Mouse (Mus musculus): ENCODE measurements around the gene Ppp3cb. TPM values are rescaled to one million over a fixed set of nuclear protein-coding genes. Genes with fewer than 3 reads are reported as not detected.
A peak's percentile ranks its signal among the peaks of the same experiment; 100 is the strongest.

The Ppp3cb gene
- total and polyA plus RNA-seq, 3 experiments = 16.0 to 69.2 (median 60.9) TPM

- Histone ChIP-seq H3K4me3 (no peak overlapping the region), H3K36me3 (ENCODE audit: control insufficient read depth, insufficient read depth, low read length) (no peaks in the 10 kb centered on the region; the same call in 1 of the 2 replicates), H3K79me2 (replicated peaks; ENCODE audit: control insufficient read depth, insufficient read depth, low read length) (no peaks in the 10 kb centered on the region), H3K27me3 (ENCODE audit: control insufficient read depth, insufficient read depth, low read length) (no peaks in the 10 kb centered on the region), H3K9ac (ENCODE audit: low read depth, low read length) (no peak overlapping the region), H3K27ac (no peak overlapping the region), H3K4me1 (ENCODE audit: control insufficient read depth, insufficient read depth, low read length) (no peaks in the 10 kb centered on the region)
- 95% methylated on average over 9 of the region's 9 CpGs for WGBS
- intact Hi-C loops (cut with DNase I) = no loop called here
- TF ChIP-seq CTCF (IDR thresholded peaks at IDR 0.05) = no peak
- no peak for TF ChIP-seq POLR2A (IDR thresholded peaks at IDR 0.05; ENCODE audit: insufficient read depth, low read depth, low read length)
- no peak for TF ChIP-seq EP300 (IDR thresholded peaks at IDR 0.05; ENCODE audit: insufficient read depth, low read depth, low read length)
- no peak for DNase-seq
These were observed 88.0 kb downstream of the Ppp3cb start for GRCm38 (mm10) chr14:20458378-20458777.

DNA sequence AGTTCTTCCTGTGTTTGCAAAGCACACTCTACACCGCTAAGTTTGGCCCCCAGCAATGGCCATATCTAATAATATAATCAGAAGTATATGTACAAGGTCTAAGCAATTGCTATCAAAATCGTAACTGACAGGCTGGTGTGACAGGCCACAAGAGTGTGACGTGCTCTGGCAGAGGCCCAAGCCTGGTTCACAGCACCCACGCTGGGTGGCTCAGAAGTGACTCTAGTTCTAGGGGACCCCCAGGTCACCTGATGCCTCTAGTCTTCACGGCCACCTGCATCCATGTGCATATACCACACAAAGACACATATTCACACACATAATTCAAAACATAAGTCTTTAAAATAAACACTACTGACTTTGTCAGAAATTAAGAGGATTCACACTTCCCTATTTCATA lies 93.4 kb downstream of the Ppp3cb start:
- no peak for DNase-seq
- WGBS = 94% methylated on average over 5 of the region's 5 CpGs
- intact Hi-C loops (cut with DNase I) = no loop called here
- H3K4me1 ChIP-seq (ENCODE audit: control insufficient read depth, insufficient read depth, low read length) = peaks cover 2% of the 10 kb centered on the region
- TF ChIP-seq POLR2A (IDR thresholded peaks at IDR 0.05; ENCODE audit: insufficient read depth, low read depth, low read length) (no peak), EP300 (IDR thresholded peaks at IDR 0.05; ENCODE audit: insufficient read depth, low read depth, low read length) (no peak), CTCF (IDR thresholded peaks at IDR 0.05) (no peak)
- no peak overlapping the region for H3K27ac ChIP-seq
- no peaks in the 10 kb centered on the region for H3K27me3 ChIP-seq (ENCODE audit: control insufficient read depth, insufficient read depth, low read length)
- no peak overlapping the region for H3K4me3 ChIP-seq
- H3K9ac ChIP-seq (ENCODE audit: low read depth, low read length) = no peak overlapping the region
- H3K79me2 ChIP-seq (replicated peaks; ENCODE audit: control insufficient read depth, insufficient read depth, low read length) = no peaks in the 10 kb centered on the region
- H3K36me3 ChIP-seq (ENCODE audit: control insufficient read depth, insufficient read depth, low read length) = no peaks in the 10 kb centered on the region

DNA sequence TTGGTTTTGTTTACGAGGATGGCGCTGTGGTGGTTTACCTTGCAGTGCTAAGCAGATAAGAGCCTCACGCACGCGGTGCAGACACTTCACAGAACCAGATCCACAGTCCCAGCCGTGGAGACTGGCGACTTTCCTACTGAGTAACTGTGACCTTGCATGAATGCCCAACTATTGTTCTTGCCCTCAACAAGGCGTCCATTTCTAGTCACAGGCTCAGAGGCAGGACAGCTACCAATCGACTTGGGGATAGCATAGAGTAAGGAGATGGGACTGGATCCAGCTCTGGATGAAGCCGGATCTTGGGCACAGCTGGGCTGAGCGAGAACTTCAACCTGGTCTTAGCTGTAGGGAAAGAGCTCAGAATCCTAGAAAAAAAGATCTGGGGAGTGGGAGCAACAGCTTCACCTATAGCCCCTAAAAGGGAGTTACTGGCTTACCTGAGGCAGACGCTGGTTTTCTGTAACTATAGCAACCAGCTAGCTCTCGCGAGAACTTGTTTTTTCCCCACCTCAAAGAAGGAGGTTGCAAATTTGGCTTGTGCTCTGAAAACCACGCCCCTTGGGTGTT lies 94.5 kb downstream of the Ppp3cb start, which contains the start of gene Cfap70:
Gene Cfap70, minus strand, starts transcription at position 462 of the 567 bp plus-strand sequence.
- H3K27me3 ChIP-seq (ENCODE audit: control insufficient read depth, insufficient read depth, low read length) = no peaks in the 10 kb centered on the region
- 4% methylated on average over 15 of the region's 15 CpGs for WGBS
- DNase-seq = peak; percentile 20 to 44
- no peaks in the 10 kb centered on the region for H3K36me3 ChIP-seq (ENCODE audit: control insufficient read depth, insufficient read depth, low read length)
- H3K27ac ChIP-seq = no peak within 1 kb of the TSS
- H3K4me1 ChIP-seq (ENCODE audit: control insufficient read depth, insufficient read depth, low read length) = peaks cover 2% of the 10 kb centered on the region
- 0 out of 2 replicates have a peak within 1 kb of the TSS, but pooled peaks have one; percentile 21 for H3K9ac ChIP-seq (ENCODE audit: low read depth, low read length)
- peak within 1 kb of the TSS; percentile 18; the same call in 1 of the 2 replicates for H3K4me3 ChIP-seq
- TF ChIP-seq EP300 (IDR thresholded peaks at IDR 0.05; ENCODE audit: insufficient read depth, low read depth, low read length) = no peak
- TF ChIP-seq CTCF (IDR thresholded peaks at IDR 0.05) = no peak
- H3K79me2 ChIP-seq (replicated peaks; ENCODE audit: control insufficient read depth, insufficient read depth, low read length) = no peaks in the 10 kb centered on the region
- intact Hi-C loops (cut with DNase I) = no loop called here

GRCm38 (mm10) chr14:20451302-20451701 lies 95.1 kb downstream of the Ppp3cb start:
- Histone ChIP-seq H3K4me3 (peak overlapping the region; percentile 18; the same call in 1 of the 2 replicates), H3K27ac (no peak overlapping the region), H3K27me3 (ENCODE audit: control insufficient read depth, insufficient read depth, low read length) (no peaks in the 10 kb centered on the region), H3K9ac (ENCODE audit: low read depth, low read length) (no peak overlapping the region), H3K4me1 (ENCODE audit: control insufficient read depth, insufficient read depth, low read length) (peaks cover 2% of the 10 kb centered on the region), H3K79me2 (replicated peaks; ENCODE audit: control insufficient read depth, insufficient read depth, low read length) (no peaks in the 10 kb centered on the region), H3K36me3 (ENCODE audit: control insufficient read depth, insufficient read depth, low read length) (no peaks in the 10 kb centered on the region)
- intact Hi-C loops (cut with DNase I) = no loop called here
- WGBS = 16% methylated on average over 2 of the region's 2 CpGs
- no peak for DNase-seq
- TF ChIP-seq EP300 (IDR thresholded peaks at IDR 0.05; ENCODE audit: insufficient read depth, low read depth, low read length) = no peak

Other genes with a start within 250 kb of the Ppp3cb start
- 10 to 100 TPM; 31.7 to 36.9 TPM for gene Ecd, start 198.5 kb downstream of the Ppp3cb start, total RNA-seq (2021)
- 16.2 and 26.2 TPM in 2 replicates for gene Ecd, start 198.5 kb downstream of the Ppp3cb start, polyA plus RNA-seq (2012; rRNA removed)
- 10 to 100 TPM; 29.6 to 30.1 TPM for gene Fam149b, start 198.4 kb downstream of the Ppp3cb start, total RNA-seq (2021)
- gene Fam149b, start 198.4 kb downstream of the Ppp3cb start, polyA plus RNA-seq (2012; rRNA removed) = 23.1 and 36.5 TPM in 2 replicates
- 10 to 100 TPM; 11.9 to 13.4 TPM for gene Dnajc9, start 157.7 kb downstream of the Ppp3cb start, total RNA-seq (2021)
- gene Dnajc9, start 157.7 kb downstream of the Ppp3cb start, polyA plus RNA-seq (2012; rRNA removed) = 7.2 and 8.2 TPM in 2 replicates
- gene Mrps16, start 152.9 kb downstream of the Ppp3cb start, total RNA-seq (2021) = 10 to 100 TPM; 68.6 to 74.9 TPM
- 54.7 and 65.4 TPM in 2 replicates for gene Mrps16, start 152.9 kb downstream of the Ppp3cb start, polyA plus RNA-seq (2012; rRNA removed)
- gene Cfap70, start 94.3 kb downstream of the Ppp3cb start, total RNA-seq (2021) = not detected
- 0.70 TPM in 1 of 2 replicates, not detected in the other for gene Cfap70, start 94.3 kb downstream of the Ppp3cb start, polyA plus RNA-seq (2012; rRNA removed)
- gene Anxa7, start 66.4 kb downstream of the Ppp3cb start, total RNA-seq (2021) = 10 to 100 TPM; 49.3 to 55.1 TPM
- 55.1 and 76.0 TPM in 2 replicates for gene Anxa7, start 66.4 kb downstream of the Ppp3cb start, polyA plus RNA-seq (2012; rRNA removed)
- under 1 TPM; 0.26 to 0.48 TPM for gene Mss51, start 49.7 kb downstream of the Ppp3cb start, total RNA-seq (2021)
- 0.31 and 0.53 TPM in 2 replicates for gene Mss51, start 49.7 kb downstream of the Ppp3cb start, polyA plus RNA-seq (2012; rRNA removed)
- gene Usp54, start 94.5 kb upstream of the Ppp3cb start, total RNA-seq (2021) = 10 to 100 TPM; 14.1 to 16.2 TPM
- gene Usp54, start 94.5 kb upstream of the Ppp3cb start, polyA plus RNA-seq (2012; rRNA removed) = 10.9 and 16.3 TPM in 2 replicates
- gene Myoz1, start 110.0 kb upstream of the Ppp3cb start, total RNA-seq (2021) = under 1 TPM; 0.31 to 0.52 TPM
- gene Myoz1, start 110.0 kb upstream of the Ppp3cb start, polyA plus RNA-seq (2012; rRNA removed) = 0.31 and 0.91 TPM in 2 replicates
- 100 to 1,000 TPM in 1 of 2 experiments, 10 to 100 TPM in 1; 96.8 to 126 TPM for gene Synpo2l, start 121.8 kb upstream of the Ppp3cb start, total RNA-seq (2021)
- gene Synpo2l, start 121.8 kb upstream of the Ppp3cb start, polyA plus RNA-seq (2012; rRNA removed) = 63.4 and 67.7 TPM in 2 replicates
- gene Sec24c, start 127.7 kb upstream of the Ppp3cb start, total RNA-seq (2021) = 100 to 1,000 TPM in 1 of 2 experiments, 10 to 100 TPM in 1; 98.2 to 106 TPM
- 133 and 146 TPM in 2 replicates for gene Sec24c, start 127.7 kb upstream of the Ppp3cb start, polyA plus RNA-seq (2012; rRNA removed)
- gene Fut11, start 148.4 kb upstream of the Ppp3cb start, total RNA-seq (2021) = 1 to 10 TPM; 5.3 to 5.9 TPM
- 5.3 and 6.9 TPM in 2 replicates for gene Fut11, start 148.4 kb upstream of the Ppp3cb start, polyA plus RNA-seq (2012; rRNA removed)
- 100 to 1,000 TPM in 1 of 2 experiments, 10 to 100 TPM in 1; 98.8 to 126 TPM for gene Chchd1, start 156.4 kb upstream of the Ppp3cb start, total RNA-seq (2021)
- 66.8 and 89.0 TPM in 2 replicates for gene Chchd1, start 156.4 kb upstream of the Ppp3cb start, polyA plus RNA-seq (2012; rRNA removed)
- 10 to 100 TPM; 38.5 to 40.0 TPM for gene Zswim8, start 161.0 kb upstream of the Ppp3cb start, total RNA-seq (2021)
- gene Zswim8, start 161.0 kb upstream of the Ppp3cb start, polyA plus RNA-seq (2012; rRNA removed) = 103 and 108 TPM in 2 replicates
- gene Ndst2, start 188.0 kb upstream of the Ppp3cb start, total RNA-seq (2021) = 1 to 10 TPM; 8.3 to 8.5 TPM
- 15.5 and 23.7 TPM in 2 replicates for gene Ndst2, start 188.0 kb upstream of the Ppp3cb start, polyA plus RNA-seq (2012; rRNA removed)
- gene Camk2g, start 247.5 kb upstream of the Ppp3cb start, total RNA-seq (2021) = 10 to 100 TPM; 36.8 to 41.0 TPM
- 37.0 and 54.6 TPM in 2 replicates for gene Camk2g, start 247.5 kb upstream of the Ppp3cb start, polyA plus RNA-seq (2012; rRNA removed)